In genomic region chr1:164468329-164468728, GRCm38 (mm10) we compare ENCODE assay signal across 21 mouse cellular contexts. TPM values are rescaled to one million over a fixed set of nuclear protein-coding genes. Genes with fewer than 3 reads are reported as not detected.
DNase-seq lines count a peak whose midpoint lies in the region; ATAC-seq lines count a peak whose summit lies in the region.
"Had no signal": no experiment of that assay in that cellular context is flagged by ENCODE, and none has a peak within 500 bp of the region (broad histone marks: within the 10 kb centered on the region; RNA-seq: fewer than 3 reads in every experiment).

No protein-coding gene starts in this region.

- no peaks in the 10 kb centered on the region for H3K27me3 ChIP-seq in heart, embryonic 12.5 days (replicated peaks)
- no peaks in the 10 kb centered on the region for H3K27me3 ChIP-seq in kidney, embryonic 14.5 days (ENCODE audit: control insufficient read depth, insufficient read depth, low read length)
- H3K27me3 ChIP-seq in midbrain, embryonic 15.5 days (replicated peaks), result no peaks in the 10 kb centered on the region
- no peaks in the 10 kb centered on the region for H3K27me3 ChIP-seq in midbrain, embryonic 11.5 days (ENCODE audit: control insufficient read depth, insufficient read depth, low read length)
- H3K27me3 ChIP-seq: CH12.LX, Patski had no signal

- 0 out of 2 replicates have a peak, but pooled peaks cover 1% of the 10 kb centered on the region for H3K4me1 ChIP-seq in heart, embryonic 12.5 days (replicated peaks)
- no peaks in the 10 kb centered on the region for H3K4me1 ChIP-seq in kidney, embryonic 14.5 days (ENCODE audit: control insufficient read depth, insufficient read depth, low read length)
- no peaks in the 10 kb centered on the region for H3K4me1 ChIP-seq in midbrain, embryonic 15.5 days
- H3K4me1 ChIP-seq in midbrain, embryonic 11.5 days (ENCODE audit: control insufficient read depth, insufficient read depth, low read length), result no peaks in the 10 kb centered on the region

- no peaks in the 10 kb centered on the region for H3K36me3 ChIP-seq in heart, embryonic 12.5 days
- H3K36me3 ChIP-seq in kidney, embryonic 14.5 days (ENCODE audit: control insufficient read depth, insufficient read depth, low read length), result no peaks in the 10 kb centered on the region
- H3K36me3 ChIP-seq in midbrain, embryonic 15.5 days (replicated peaks), result no peaks in the 10 kb centered on the region
- H3K36me3 ChIP-seq in midbrain, embryonic 11.5 days (ENCODE audit: control insufficient read depth, insufficient read depth, low read length), result no peaks in the 10 kb centered on the region
- H3K36me3 ChIP-seq: G1E had no signal

- H3K27ac ChIP-seq in heart, embryonic 12.5 days (ENCODE audit: poor library complexity, severe bottlenecking), result no peak overlapping the region
- no peak overlapping the region for H3K27ac ChIP-seq in kidney, embryonic 14.5 days (ENCODE audit: low read depth, low read length)
- H3K27ac ChIP-seq in midbrain, embryonic 15.5 days, result no peak overlapping the region
- H3K27ac ChIP-seq in midbrain, embryonic 11.5 days (ENCODE audit: low read depth, low read length), result no peak overlapping the region

- 77% methylated on average over 8 of the region's 8 CpGs for WGBS in heart, embryonic 12.5 days
- 84% methylated on average over 8 of the region's 8 CpGs for WGBS in kidney, embryonic 14.5 days
- WGBS in midbrain, embryonic 15.5 days, result 80% methylated on average over 8 of the region's 8 CpGs
- 90% methylated on average over 8 of the region's 8 CpGs for WGBS in midbrain, embryonic 11.5 days

- no peak for ATAC-seq in heart, embryonic 12.5 days (ENCODE audit: insufficient number of reproducible peaks, low FRiP score)
- ATAC-seq in kidney, embryonic 14.5 days (ENCODE audit: low FRiP score, low TSS enrichment), result no peak
- peak; percentile 53; the same call in 1 of the 2 replicates for ATAC-seq in midbrain, embryonic 15.5 days (replicated peaks)
- no peak for ATAC-seq in midbrain, embryonic 11.5 days (ENCODE audit: low FRiP score)
- ATAC-seq: activated CD4-positive, CD25-positive, alpha-beta regulatory T cell, adult 4 months; CD4-positive, CD25-positive, alpha-beta regulatory T cell, adult 4 months; Patski had no signal

- H3K9ac ChIP-seq in heart, embryonic 12.5 days, result no peak overlapping the region
- H3K9ac ChIP-seq in kidney, embryonic 14.5 days (ENCODE audit: low read depth, low read length), result no peak overlapping the region
- H3K9ac ChIP-seq in midbrain, embryonic 15.5 days, result no peak overlapping the region
- H3K9ac ChIP-seq in midbrain, embryonic 11.5 days (ENCODE audit: low read length), result no peak overlapping the region

- no peaks in the 10 kb centered on the region for H3K9me3 ChIP-seq in heart, embryonic 12.5 days (replicated peaks)
- no peaks in the 10 kb centered on the region for H3K9me3 ChIP-seq in kidney, embryonic 14.5 days (ENCODE audit: control insufficient read depth, low read length)
- no peaks in the 10 kb centered on the region for H3K9me3 ChIP-seq in midbrain, embryonic 15.5 days
- H3K9me3 ChIP-seq in midbrain, embryonic 11.5 days (ENCODE audit: control insufficient read depth, low read length), result no peaks in the 10 kb centered on the region
- H3K9me3 ChIP-seq: G1E had no signal

- H3K4me2 ChIP-seq in heart, embryonic 12.5 days, result no peak overlapping the region
- H3K4me2 ChIP-seq in kidney, embryonic 14.5 days (replicated peaks; ENCODE audit: low read depth, low read length), result no peak overlapping the region
- no peak overlapping the region for H3K4me2 ChIP-seq in midbrain, embryonic 15.5 days
- no peak overlapping the region for H3K4me2 ChIP-seq in midbrain, embryonic 11.5 days

- H3K4me3 ChIP-seq in heart, embryonic 12.5 days, result no peak overlapping the region
- H3K4me3 ChIP-seq in kidney, embryonic 14.5 days (ENCODE audit: low read length), result no peak overlapping the region
- H3K4me3 ChIP-seq in midbrain, embryonic 15.5 days, result no peak overlapping the region
- no peak overlapping the region for H3K4me3 ChIP-seq in midbrain, embryonic 11.5 days (ENCODE audit: low read depth, low read length)

- peak; percentile 72 for DNase-seq in heart, adult 11 months
- DNase-seq in kidney, adult 9 months, result peak; percentile 48
- DNase-seq in midbrain, embryonic 11.5 days (ENCODE audit: low spot score, missing footprints), result no peak
- DNase-seq: adrenal gland, adult 2 months; adrenal gland, adult 8-10 months; adrenal gland, postnatal 10 days; adrenal gland, postnatal 14 days; adrenal gland, postnatal 25 days; adrenal gland, postnatal 36 days; B cell, adult 2 months; cerebellum, adult 11 months; cerebellum, adult 11-12 months; cerebellum, adult 18-20 months had no signal

RNA-seq across cellular contexts. Expression of gene Atp1b1, which starts 10.2 kb away (rescaled TPM):
- polyA plus RNA-seq in heart, embryonic 12.5 days (2016; fragmentation: Nextera tagmentation; extraction: Ambion mirVana), result 413 and 416 TPM in 2 replicates
- 80.2 and 86.4 TPM in 2 replicates for polyA plus RNA-seq in kidney, embryonic 14.5 days (2014; fragmentation: Nextera tagmentation; extraction: Ambion mirVana)
- 210 and 216 TPM in 2 replicates for polyA plus RNA-seq in midbrain, embryonic 15.5 days (2015; fragmentation: Nextera tagmentation; extraction: Ambion mirVana)
- polyA plus RNA-seq in midbrain, embryonic 11.5 days (2014; fragmentation: Nextera tagmentation; extraction: Ambion mirVana), result 35.5 and 36.7 TPM in 2 replicates
- polyA plus RNA-seq: G1E had no signal
